Mouse (Mus musculus) liver, adult 2 months (tissue): ENCODE data around the gene Yae1d1. TPM values are rescaled to one million over a fixed set of nuclear protein-coding genes. Genes with fewer than 3 reads are reported as not detected.

Experiments used
- DNase-seq: peaks from one replicate; pipeline ENCODE4 v3.0.0-alpha.2; 2011; ENCODE audit warnings: low read depth, low spot score; ENCODE audit errors: extremely low read depth
- H3K27ac ChIP-seq: fragments of 200-500 bp; replicated peaks from 2 replicates; pipeline ENCODE4 v1.5.1; 2012; ENCODE audit warnings: low read depth, mild to moderate bottlenecking, control low read depth, inconsistent platforms, low read length; ENCODE audit not compliant: insufficient read depth
- H3K27me3 ChIP-seq: fragments of 200-500 bp; 2 replicates; pipeline ENCODE4 v1.6.1; 2012; ENCODE audit warnings: mild to moderate bottlenecking, moderate library complexity, low read length, inconsistent platforms; ENCODE audit not compliant: control insufficient read depth, insufficient read depth
- H3K36me3 ChIP-seq: fragments of 200-500 bp; 2 replicates; pipeline ENCODE4 v1.6.1; 2012; ENCODE audit warnings: low read length, inconsistent platforms; ENCODE audit not compliant: control insufficient read depth, insufficient read depth
- H3K4me1 ChIP-seq: fragments of 200-500 bp; 2 replicates; pipeline ENCODE4 v1.6.1; 2011; ENCODE audit warnings: low read length; ENCODE audit not compliant: control insufficient read depth, insufficient read depth
- H3K4me3 ChIP-seq: fragments of 200-500 bp; 2 replicates; pipeline ENCODE4 v1.5.1; 2011; ENCODE audit warnings: low read depth, mild to moderate bottlenecking, control low read depth, low read length, moderate library complexity; ENCODE audit not compliant: insufficient read depth
- H3K79me2 ChIP-seq: fragments of 200-500 bp; 2 replicates; pipeline ENCODE4 v1.6.1; 2012; ENCODE audit warnings: inconsistent platforms, mild to moderate bottlenecking, low read length, moderate library complexity; ENCODE audit not compliant: control insufficient read depth, insufficient read depth
- H3K9ac ChIP-seq: fragments of 200-500 bp; 2 replicates; pipeline ENCODE4 v1.6.1; 2012; ENCODE audit warnings: low read depth, mild to moderate bottlenecking, control low read depth, inconsistent platforms, low read length
- CTCF ChIP-seq: fragments of 200-500 bp; IDR thresholded peaks from 2 replicates; pipeline ENCODE4 v1.5.1; 2011; ENCODE audit warnings: low read depth, low read length, control low read depth
- POLR2A ChIP-seq: fragments of 200-500 bp; IDR thresholded peaks from 2 replicates; pipeline ENCODE4 v1.6.1; 2011; ENCODE audit warnings: low read length, control low read depth; ENCODE audit not compliant: insufficient read depth; ENCODE audit errors: extremely low read depth
- WGBS: fragments of 180-500 bp; shearing (Covaris S2); methylation state at CpG from one replicate; pipeline ENCODE4 v1.1.7; 2018; 5-methylcytosine and 5-hydroxymethylcytosine counted together
- polyA plus RNA-seq: library from polyadenylated mRNA; depleted of rRNA; stranded (reverse); fragments of >200 nt; gene quantifications from 2 replicates; pipeline ENCODE4 v1.2.3, GENCODE M21; 2012
- total RNA-seq: library from RNA; depleted of rRNA; stranded (reverse); fragments of >200 nt; gene quantifications from 2 replicates; pipeline ENCODE4 v1.2.3, GENCODE M21; 2014

The Yae1d1 gene
- total and polyA plus RNA-seq, 2 experiments, result 7.5 to 16.3 TPM

- WGBS, result 51% methylated on average over 4 of the region's 4 CpGs
- no peak overlapping the region for H3K4me3 ChIP-seq
- no peak for DNase-seq
- H3K9ac ChIP-seq, result no peak overlapping the region
- no peak overlapping the region for H3K27ac ChIP-seq
- H3K27me3 ChIP-seq, result no peaks in the 10 kb centered on the region
- no peak for TF ChIP-seq POLR2A
- TF ChIP-seq CTCF, result no peak
- peaks cover 4% of the 10 kb centered on the region; the same call in 1 of the 2 replicates for H3K4me1 ChIP-seq
- no peaks in the 10 kb centered on the region; the same call in 1 of the 2 replicates for H3K79me2 ChIP-seq
- H3K36me3 ChIP-seq, result peaks cover 13% of the 10 kb centered on the region; the same call in 1 of the 2 replicates
Observed at GRCm38 (mm10) chr13:17992009-17992408, 1.1 kb downstream of the Yae1d1 start.

GRCm38 (mm10) chr13:17983194-17983593, 10.0 kb downstream of the Yae1d1 start:
- Histone ChIP-seq H3K9ac (no peak overlapping the region), H3K4me1 (no peaks in the 10 kb centered on the region), H3K4me3 (no peak overlapping the region), H3K27ac (no peak overlapping the region), H3K27me3 (no peaks in the 10 kb centered on the region), H3K36me3 (peaks cover 24% of the 10 kb centered on the region), H3K79me2 (no peaks in the 10 kb centered on the region)
- TF ChIP-seq POLR2A (no peak), CTCF (peak; percentile 79)
- DNase-seq, result peak; percentile 33
- WGBS, result 41% methylated on average over 4 of the region's 4 CpGs

GRCm38 (mm10) chr13:17982634-17983033, 10.5 kb downstream of the Yae1d1 start:
- TF ChIP-seq POLR2A (no peak), CTCF (no peak)
- 74% methylated on average over 5 of the region's 5 CpGs for WGBS

GRCm38 (mm10) chr13:17976854-17977739, 16.1 kb downstream of the Yae1d1 start:
- Histone ChIP-seq H3K4me3 (no peak overlapping the region), H3K79me2 (no peaks in the 10 kb centered on the region), H3K36me3 (no peaks in the 10 kb centered on the region), H3K27me3 (no peaks in the 10 kb centered on the region), H3K9ac (no peak overlapping the region), H3K27ac (no peak overlapping the region), H3K4me1 (no peaks in the 10 kb centered on the region)
- no peak for DNase-seq
- WGBS, result 71% methylated on average over 8 of the region's 8 CpGs
- TF ChIP-seq POLR2A, result no peak
- TF ChIP-seq CTCF, result no peak

More at GRCm38 (mm10) chr13:17982634-17983033, 10.5 kb downstream of the Yae1d1 start:
- no peak overlapping the region for H3K27ac ChIP-seq
- no peaks in the 10 kb centered on the region for H3K4me1 ChIP-seq
- H3K79me2 ChIP-seq, result no peaks in the 10 kb centered on the region
- H3K36me3 ChIP-seq, result peaks cover 22% of the 10 kb centered on the region
- H3K9ac ChIP-seq, result no peak overlapping the region
- DNase-seq, result no peak
- H3K4me3 ChIP-seq, result no peak overlapping the region
- H3K27me3 ChIP-seq, result no peaks in the 10 kb centered on the region

GRCm38 (mm10) chr13:17975891-17976290, 17.3 kb downstream of the Yae1d1 start:
- no peaks in the 10 kb centered on the region for H3K27me3 ChIP-seq
- TF ChIP-seq POLR2A, result no peak
- TF ChIP-seq CTCF, result no peak
- H3K27ac ChIP-seq, result no peak overlapping the region
- no peaks in the 10 kb centered on the region for H3K79me2 ChIP-seq
- peak; percentile 55 for DNase-seq
- H3K9ac ChIP-seq, result no peak overlapping the region
- no peaks in the 10 kb centered on the region for H3K36me3 ChIP-seq
- H3K4me1 ChIP-seq, result no peaks in the 10 kb centered on the region
- no peak overlapping the region for H3K4me3 ChIP-seq
- 60% methylated on average over 2 of the region's 2 CpGs for WGBS

GRCm38 (mm10) chr13:17975457-17975856, 17.7 kb downstream of the Yae1d1 start:
- no peak overlapping the region for H3K9ac ChIP-seq
- H3K27ac ChIP-seq, result no peak overlapping the region
- no peaks in the 10 kb centered on the region for H3K36me3 ChIP-seq
- no peaks in the 10 kb centered on the region for H3K27me3 ChIP-seq
- H3K79me2 ChIP-seq, result no peaks in the 10 kb centered on the region
- TF ChIP-seq CTCF (no peak), POLR2A (no peak)
- WGBS, result 57% methylated on average over 1 of the region's 1 CpGs
- no peak for DNase-seq
- H3K4me3 ChIP-seq, result no peak overlapping the region
- H3K4me1 ChIP-seq, result no peaks in the 10 kb centered on the region
